17 mouse cellular contexts compared by ENCODE assay signal in genomic region chr9:116388025-116388424, GRCm38 (mm10).
"Had no signal": no experiment of that assay in that cellular context is flagged by ENCODE, and none has a peak within 500 bp of the region (broad histone marks: within the 10 kb centered on the region; RNA-seq: fewer than 3 reads in every experiment).

No protein-coding gene starts in this region.

- H3K36me3 ChIP-seq: liver, embryonic 12.5 days; midbrain, embryonic 12.5 days; neural tube, embryonic 12.5 days; stomach, embryonic 15.5 days had no signal

- H3K4me2 ChIP-seq: liver, embryonic 12.5 days; lung, embryonic 14.5 days; midbrain, embryonic 12.5 days; neural tube, embryonic 12.5 days had no signal

- H3K27ac ChIP-seq: liver, embryonic 12.5 days; liver, embryonic 14.5 days; macrophage; midbrain, embryonic 12.5 days; neural tube, embryonic 12.5 days; stomach, embryonic 15.5 days; stomach, postnatal 0 days had no signal

- ATAC-seq: liver, embryonic 12.5 days had no signal

- DNase-seq: lung, adult 18-20 months; lung, embryonic 14.5 days; lung, postnatal 10 days; midbrain, embryonic 14.5 days; right cerebral cortex, postnatal 25 days; right cerebral cortex, postnatal 4 days; thymus, adult 2 months; thymus, postnatal 25 days; thymus, postnatal 4 days had no signal

- H3K9ac ChIP-seq: liver, embryonic 12.5 days; liver, embryonic 14.5 days; lung, embryonic 14.5 days; midbrain, embryonic 12.5 days; neural tube, embryonic 12.5 days; stomach, embryonic 15.5 days had no signal

- H3K4me3 ChIP-seq: liver, embryonic 12.5 days; megakaryocyte, embryonic 14.5 days; midbrain, embryonic 12.5 days; neural tube, embryonic 12.5 days; stomach, embryonic 15.5 days had no signal

- H3K27me3 ChIP-seq: liver, embryonic 12.5 days; midbrain, embryonic 12.5 days; neural tube, embryonic 12.5 days; stomach, embryonic 15.5 days had no signal

- H3K9me3 ChIP-seq: liver, embryonic 12.5 days; midbrain, embryonic 12.5 days; neural tube, embryonic 12.5 days; stomach, embryonic 15.5 days had no signal
